Mouse (Mus musculus): Measurements from ENCODE around the gene Hivep3. TPM values are rescaled to one million over a fixed set of nuclear protein-coding genes. Genes with fewer than 3 reads are reported as not detected.

Hivep3 gene
- polyA plus RNA-seq, 1 experiment from 2014 or later, result 3.2 TPM

DNA sequence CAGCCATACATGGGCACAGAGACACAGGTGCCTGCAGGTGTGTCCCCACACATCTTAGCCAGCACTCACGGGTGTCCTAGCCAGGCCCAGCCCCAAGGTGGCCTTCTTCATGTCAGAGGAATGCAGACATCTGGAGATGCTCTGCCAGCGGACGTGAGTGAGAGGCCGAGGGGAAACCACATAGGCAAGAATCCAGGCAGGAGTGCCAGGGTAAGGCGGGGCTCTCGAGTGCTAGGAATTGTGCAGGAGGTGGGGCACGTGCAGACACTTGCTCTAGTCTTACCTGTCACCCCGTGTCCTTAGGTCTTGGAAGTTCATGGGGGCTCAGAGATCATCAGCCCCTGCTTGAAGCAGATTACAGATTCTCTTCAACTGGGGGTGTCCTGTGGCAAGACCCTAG, 412.3 kb downstream of the Hivep3 start:
- H3K9ac ChIP-seq, result no peak overlapping the region
- 47% methylated on average over 8 of the region's 8 CpGs for WGBS
- ATAC-seq (ENCODE audit: insufficient number of reproducible peaks, low FRiP score, low TSS enrichment, low read depth), result no peak

DNA sequence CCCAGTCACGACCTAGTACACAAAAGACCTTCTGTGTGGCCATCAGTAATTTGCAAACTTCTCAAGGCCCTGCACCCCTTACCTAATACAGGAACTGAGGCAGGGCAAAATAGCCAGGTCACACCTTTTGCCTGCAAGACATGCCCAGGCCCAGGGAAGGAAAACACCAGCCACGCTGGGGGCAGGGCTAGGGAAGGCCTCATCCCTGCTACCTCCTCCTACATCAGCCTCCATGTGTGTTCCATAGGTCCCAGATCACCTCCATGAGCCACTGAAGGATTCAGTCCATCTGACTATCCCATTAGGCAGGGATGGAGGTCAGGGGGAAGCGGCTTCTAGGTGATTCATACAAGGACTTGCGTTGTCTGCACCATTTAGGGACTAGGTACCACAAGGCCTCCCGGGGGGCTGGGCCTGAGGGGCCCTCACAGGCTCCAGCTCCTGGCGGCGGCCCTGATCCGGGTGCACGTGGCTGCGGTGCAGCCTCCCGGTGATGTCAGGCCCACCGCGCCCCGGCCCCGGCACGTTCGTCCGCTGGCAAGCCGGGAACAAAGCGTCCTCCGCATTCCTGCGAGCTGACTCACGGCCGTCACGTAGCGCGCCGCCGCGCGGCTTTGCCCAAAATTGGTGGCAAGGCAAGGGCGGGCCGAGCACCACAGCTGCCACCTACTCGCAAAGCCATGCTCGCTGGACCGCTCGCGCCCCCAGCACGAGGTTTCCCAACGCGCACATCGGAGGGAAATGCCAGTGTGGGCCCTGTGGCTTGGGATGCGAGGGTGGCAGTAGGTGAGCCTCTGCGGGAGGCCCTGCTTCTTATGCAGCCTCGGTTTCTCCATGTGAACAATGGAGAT, 414.9 kb downstream of the Hivep3 start:
- Histone ChIP-seq H3K4me3 (peak overlapping the region; percentile 23), H3K4me1 (peaks cover 14% of the 10 kb centered on the region), H3K4me2 (peak overlapping the region; percentile 53), H3K9me3 (no peaks in the 10 kb centered on the region), H3K27ac (peak overlapping the region; percentile 74), H3K27me3 (no peaks in the 10 kb centered on the region), H3K9ac (no peak overlapping the region), H3K36me3 (no peaks in the 10 kb centered on the region)
- peak; percentile 60; the same call in 1 of the 2 replicates for ATAC-seq (ENCODE audit: insufficient number of reproducible peaks, low FRiP score, low TSS enrichment, low read depth)
- WGBS, result 5% methylated on average over 45 of the region's 45 CpGs

More for the DNA sequence above, 412.3 kb downstream of the Hivep3 start:
- Histone ChIP-seq H3K4me3 (no peak overlapping the region), H3K9me3 (no peaks in the 10 kb centered on the region), H3K36me3 (no peaks in the 10 kb centered on the region), H3K27me3 (no peaks in the 10 kb centered on the region), H3K4me1 (peaks cover 14% of the 10 kb centered on the region), H3K27ac (no peak overlapping the region), H3K4me2 (no peak overlapping the region)

DNA sequence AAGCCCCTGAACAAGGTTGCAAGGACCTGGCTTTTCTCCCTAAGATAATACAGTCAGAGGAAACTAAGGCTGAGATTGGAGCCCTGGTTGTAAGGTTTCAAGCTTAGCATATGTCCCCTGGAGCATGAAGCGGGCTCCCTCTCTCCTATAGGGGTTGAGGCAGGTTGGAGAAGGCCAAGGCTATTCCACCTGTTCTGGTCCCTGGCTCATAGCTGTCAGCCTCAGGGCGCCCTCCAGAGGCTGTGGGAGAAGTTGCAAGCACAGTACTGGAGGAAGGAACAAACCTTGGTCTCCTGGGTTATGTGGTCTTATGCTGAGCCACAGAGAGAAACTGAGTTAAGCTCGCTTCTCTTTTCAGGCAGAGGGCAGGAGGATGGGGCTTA, 415.5 kb downstream of the Hivep3 start:
- H3K27me3 ChIP-seq, result no peaks in the 10 kb centered on the region
- H3K9ac ChIP-seq, result no peak overlapping the region
- 0 out of 2 replicates have a peak overlapping the region, but pooled peaks have one; percentile 23 for H3K4me3 ChIP-seq
- peak overlapping the region; percentile 53 for H3K4me2 ChIP-seq
- peak overlapping the region; percentile 74 for H3K27ac ChIP-seq
- WGBS, result 42% methylated on average over 3 of the region's 3 CpGs
- peaks cover 14% of the 10 kb centered on the region for H3K4me1 ChIP-seq
- no peak for ATAC-seq (ENCODE audit: insufficient number of reproducible peaks, low FRiP score, low TSS enrichment, low read depth)
- H3K9me3 ChIP-seq, result no peaks in the 10 kb centered on the region
- no peaks in the 10 kb centered on the region for H3K36me3 ChIP-seq

DNA sequence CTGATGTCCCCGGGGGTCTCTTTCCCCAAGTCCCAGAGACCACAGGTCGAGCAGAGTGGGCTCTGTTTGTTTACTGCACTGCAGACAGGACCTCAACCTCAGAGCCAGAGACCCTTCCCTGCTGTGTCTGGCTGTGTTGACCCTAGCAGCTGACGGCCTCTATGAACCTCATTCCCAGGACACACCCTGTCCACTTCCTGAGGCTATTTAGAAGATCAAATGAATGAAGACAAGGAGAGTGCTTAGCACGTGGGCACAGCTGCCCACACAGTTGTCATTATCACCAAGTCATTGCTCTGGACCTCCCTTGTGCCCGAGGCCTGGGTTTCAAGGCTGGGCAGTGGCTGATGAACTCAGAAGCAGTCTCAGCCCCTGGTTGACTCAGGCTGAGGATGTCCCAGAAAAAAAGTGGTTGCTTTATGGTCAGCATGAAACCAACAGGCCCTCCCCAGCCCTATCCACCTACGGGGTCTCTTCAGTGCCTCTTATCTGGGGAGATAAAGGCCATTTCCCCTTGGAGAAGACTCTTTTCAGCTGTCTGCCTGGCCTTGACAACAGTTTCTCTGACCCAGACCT, 416.8 kb downstream of the Hivep3 start:
- H3K36me3 ChIP-seq, result no peaks in the 10 kb centered on the region
- H3K4me3 ChIP-seq, result no peak overlapping the region
- no peaks in the 10 kb centered on the region for H3K27me3 ChIP-seq
- no peak overlapping the region for H3K27ac ChIP-seq
- H3K9me3 ChIP-seq, result no peaks in the 10 kb centered on the region
- H3K4me1 ChIP-seq, result peaks cover 14% of the 10 kb centered on the region
- ATAC-seq (ENCODE audit: insufficient number of reproducible peaks, low FRiP score, low TSS enrichment, low read depth), result no peak
- H3K9ac ChIP-seq, result no peak overlapping the region
- 54% methylated on average over 6 of the region's 6 CpGs for WGBS
- no peak overlapping the region for H3K4me2 ChIP-seq

DNA sequence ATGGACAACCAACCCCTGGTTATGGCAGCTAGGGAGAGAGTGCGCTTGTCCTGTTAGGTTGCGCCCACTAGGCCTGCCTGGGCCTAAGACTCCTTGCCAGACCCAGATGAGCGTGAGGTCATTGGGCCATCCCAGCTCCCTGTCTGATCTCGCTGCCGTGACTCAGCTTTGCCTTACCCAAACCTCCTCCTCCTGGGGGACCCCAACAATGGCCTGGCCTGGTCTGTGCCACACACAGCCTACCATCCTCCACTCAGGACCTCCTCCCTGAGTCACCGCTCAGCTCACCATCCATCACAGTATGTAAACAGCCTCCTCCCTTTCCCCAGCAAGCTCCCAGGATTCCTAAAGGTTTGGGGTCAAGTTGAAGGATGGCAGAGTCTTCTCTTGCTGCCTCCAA, 418.3 kb downstream of the Hivep3 start:
- Histone ChIP-seq H3K36me3 (no peaks in the 10 kb centered on the region), H3K9me3 (no peaks in the 10 kb centered on the region), H3K4me2 (no peak overlapping the region), H3K27me3 (no peaks in the 10 kb centered on the region), H3K9ac (no peak overlapping the region), H3K27ac (no peak overlapping the region), H3K4me1 (peaks cover 12% of the 10 kb centered on the region), H3K4me3 (no peak overlapping the region)
- WGBS, result 87% methylated on average over 6 of the region's 6 CpGs
- no peak for ATAC-seq (ENCODE audit: insufficient number of reproducible peaks, low FRiP score, low TSS enrichment, low read depth)

DNA sequence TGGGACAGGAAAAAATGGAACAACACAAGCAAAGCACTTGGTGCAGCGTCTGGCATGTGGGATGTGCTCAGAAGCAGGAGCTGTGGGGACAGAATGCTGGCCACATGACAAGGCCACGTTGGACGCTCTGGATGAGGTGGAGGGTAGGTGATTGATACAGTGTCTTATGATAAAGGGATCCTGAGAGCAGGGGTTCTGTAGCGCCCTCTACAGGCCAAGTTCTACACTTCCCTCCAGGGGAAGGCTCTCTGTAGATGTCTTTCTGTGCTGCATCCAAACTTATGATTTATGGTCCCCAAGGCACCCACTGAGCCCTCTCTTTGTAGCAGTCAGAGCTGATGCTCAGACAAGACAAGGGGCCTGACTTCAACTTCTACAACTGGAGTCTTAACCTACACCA, 419.1 kb downstream of the Hivep3 start:
- Histone ChIP-seq H3K4me2 (no peak overlapping the region), H3K9ac (no peak overlapping the region)
- 60% methylated on average over 4 of the region's 4 CpGs for WGBS

DNA sequence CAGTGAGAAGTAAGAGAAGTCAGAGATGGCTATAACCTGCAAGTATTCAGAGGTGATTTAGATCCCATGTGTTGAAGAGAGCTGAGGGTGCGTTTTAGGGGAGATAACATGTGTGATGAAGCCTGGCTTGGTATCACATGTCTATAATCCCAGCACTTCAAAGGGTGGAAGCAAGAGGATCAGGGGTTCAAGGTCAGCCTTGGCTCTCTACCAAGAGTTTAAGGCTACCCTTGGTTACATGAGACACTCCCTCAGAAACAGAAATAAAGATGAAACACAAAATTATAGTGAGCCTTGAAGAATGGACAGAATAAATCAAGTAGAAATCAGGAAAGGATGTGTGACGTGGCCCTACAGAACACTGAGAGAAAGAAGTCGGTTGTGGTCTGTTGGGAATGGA, 420.2 kb downstream of the Hivep3 start:
- no peak overlapping the region for H3K4me3 ChIP-seq
- H3K36me3 ChIP-seq, result no peaks in the 10 kb centered on the region
- no peaks in the 10 kb centered on the region for H3K27me3 ChIP-seq
- peaks cover 6% of the 10 kb centered on the region for H3K4me1 ChIP-seq
- no peaks in the 10 kb centered on the region for H3K9me3 ChIP-seq
- no peak overlapping the region for H3K27ac ChIP-seq
- 83% methylated on average over 3 of the region's 3 CpGs for WGBS
- no peak for ATAC-seq (ENCODE audit: insufficient number of reproducible peaks, low FRiP score, low TSS enrichment, low read depth)
- H3K4me2 ChIP-seq, result no peak overlapping the region
- H3K9ac ChIP-seq, result no peak overlapping the region

More for the DNA sequence above, 419.1 kb downstream of the Hivep3 start:
- Histone ChIP-seq H3K27ac (no peak overlapping the region), H3K9me3 (no peaks in the 10 kb centered on the region), H3K4me1 (peaks cover 12% of the 10 kb centered on the region), H3K4me3 (no peak overlapping the region), H3K27me3 (no peaks in the 10 kb centered on the region), H3K36me3 (no peaks in the 10 kb centered on the region)
- ATAC-seq (ENCODE audit: insufficient number of reproducible peaks, low FRiP score, low TSS enrichment, low read depth), result no peak

DNA sequence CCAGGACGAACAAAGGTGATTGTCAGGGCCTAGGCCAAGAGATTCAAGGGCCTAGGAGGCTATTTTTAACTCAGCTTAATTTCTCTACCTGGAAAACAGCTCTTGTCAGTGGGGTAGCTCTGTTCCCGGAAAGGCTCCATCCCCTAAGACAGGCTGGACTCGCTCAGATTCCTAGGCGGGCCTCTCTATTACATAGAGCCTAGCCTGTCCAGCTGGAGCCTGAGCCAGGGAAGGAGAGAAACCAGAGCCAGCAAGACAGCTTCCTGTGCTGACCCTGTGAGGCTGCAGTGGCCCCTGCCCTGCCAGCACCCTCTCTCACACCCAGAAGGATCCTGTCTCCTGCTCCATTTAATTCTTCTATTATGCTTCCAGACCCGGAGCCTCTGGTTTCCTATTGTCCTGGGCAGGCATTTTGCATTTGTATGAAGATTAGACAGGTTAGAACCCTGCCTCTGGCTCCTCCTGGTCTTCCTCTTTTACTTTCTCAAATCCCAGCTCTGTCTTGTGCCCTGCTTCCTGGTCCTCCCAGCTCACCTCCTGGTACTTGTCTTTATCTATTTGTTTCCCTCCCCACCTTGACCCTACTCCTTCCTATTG, 425.2 kb downstream of the Hivep3 start:
- ATAC-seq (ENCODE audit: insufficient number of reproducible peaks, low FRiP score, low TSS enrichment, low read depth), result no peak
- 53% methylated on average over 5 of the region's 5 CpGs for WGBS
- H3K27me3 ChIP-seq, result no peaks in the 10 kb centered on the region
- H3K4me2 ChIP-seq, result no peak overlapping the region
- peaks cover 33% of the 10 kb centered on the region for H3K4me1 ChIP-seq
- H3K9me3 ChIP-seq, result no peaks in the 10 kb centered on the region
- H3K4me3 ChIP-seq, result no peak overlapping the region
- no peak overlapping the region for H3K9ac ChIP-seq
- H3K27ac ChIP-seq, result no peak overlapping the region
- no peaks in the 10 kb centered on the region for H3K36me3 ChIP-seq

DNA sequence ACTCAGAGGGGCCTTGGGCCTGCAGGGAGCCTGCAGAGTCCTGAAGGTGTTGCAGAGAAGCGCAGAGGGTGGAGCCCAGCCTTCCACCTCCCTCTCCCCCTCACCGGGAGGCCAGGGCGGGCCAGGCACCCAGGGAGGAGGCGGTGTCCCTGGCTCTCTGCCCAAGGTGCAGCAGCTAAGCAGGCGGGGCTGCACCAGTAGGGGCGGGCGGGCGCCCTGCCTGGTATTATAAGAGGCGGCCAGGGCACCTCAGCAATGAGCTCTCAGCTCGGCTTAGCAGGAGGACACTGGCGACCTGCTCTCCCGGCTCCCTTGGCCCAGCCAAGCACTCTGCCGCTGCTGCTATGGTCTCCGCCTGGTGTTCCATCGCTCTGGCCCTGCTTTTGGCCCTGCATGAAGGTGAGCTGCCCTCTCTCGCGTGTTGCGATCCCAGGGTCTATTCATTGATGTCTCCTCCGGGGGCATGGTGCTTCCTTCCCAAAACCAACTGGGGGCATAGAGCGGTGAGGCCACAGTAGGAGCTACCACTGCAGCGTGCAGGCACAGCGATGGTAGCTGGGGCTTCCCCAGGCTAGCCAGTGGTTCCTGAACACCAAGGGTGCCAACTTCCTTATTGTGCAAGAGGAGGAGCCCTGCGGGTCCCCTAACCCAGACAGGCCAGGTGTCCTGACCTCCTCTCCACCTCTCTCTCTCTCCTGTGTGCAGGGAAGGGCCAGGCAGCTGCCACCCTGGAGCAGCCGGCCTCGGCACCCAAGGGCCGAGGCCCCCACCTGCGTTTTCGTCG, 427.8 kb downstream of the Hivep3 start, which contains the start of gene Edn2:
TSS of gene Edn2 (plus strand) at position 41 of the 784 bp plus-strand sequence.
- Histone ChIP-seq H3K27ac (peak within 1 kb of the TSS; percentile 57), H3K9ac (no peak within 1 kb of the TSS), H3K27me3 (no peaks in the 10 kb centered on the region), H3K4me1 (peaks cover 42% of the 10 kb centered on the region), H3K4me2 (peak within 1 kb of the TSS; percentile 42), H3K36me3 (no peaks in the 10 kb centered on the region), H3K4me3 (peak within 1 kb of the TSS; percentile 27), H3K9me3 (no peaks in the 10 kb centered on the region)
- 32% methylated on average over 29 of the region's 29 CpGs for WGBS
- ATAC-seq (ENCODE audit: insufficient number of reproducible peaks, low FRiP score, low TSS enrichment, low read depth), result peak; percentile 46; the same call in 1 of the 2 replicates

DNA sequence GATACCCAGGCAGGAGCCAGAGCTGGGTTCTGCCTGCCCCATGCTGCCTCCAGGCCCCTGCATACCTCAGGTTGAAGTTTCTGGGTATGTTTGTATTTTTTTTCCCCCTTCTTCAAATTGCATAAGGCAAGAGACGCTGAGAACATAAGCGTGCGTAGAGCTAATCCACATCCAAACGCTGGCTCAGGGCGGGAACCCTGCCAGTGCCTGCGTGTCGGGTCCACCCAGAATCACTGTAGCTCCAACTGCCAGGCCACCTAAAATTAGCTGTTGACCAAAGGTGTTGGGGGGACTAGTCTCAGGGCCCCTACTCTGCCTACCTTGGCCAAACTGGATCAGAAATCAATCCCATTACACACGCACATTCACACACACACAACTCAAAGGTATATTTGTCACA, 429.0 kb downstream of the Hivep3 start:
- no peaks in the 10 kb centered on the region for H3K27me3 ChIP-seq
- 0 out of 2 replicates have a peak overlapping the region, but pooled peaks have one; percentile 42 for H3K4me2 ChIP-seq
- no peak overlapping the region for H3K4me3 ChIP-seq

DNA sequence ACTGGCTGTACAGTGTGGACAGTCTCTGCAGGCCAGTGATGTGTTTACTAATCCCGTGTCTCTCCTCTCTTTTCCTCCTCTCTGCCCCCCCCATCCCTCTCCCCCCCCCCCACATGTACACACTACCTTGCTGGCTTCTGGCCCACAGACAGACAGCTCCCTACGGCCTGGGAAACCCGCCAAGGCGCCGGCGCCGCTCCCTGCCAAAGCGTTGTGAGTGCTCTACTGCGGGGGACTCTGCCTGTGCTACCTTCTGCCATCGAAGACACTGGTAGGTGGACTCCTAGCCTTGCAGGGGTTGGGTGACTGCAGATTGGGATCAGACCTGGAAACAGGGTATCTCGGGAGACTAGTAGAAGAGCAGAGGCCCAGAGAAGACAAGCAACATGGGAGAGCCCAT, 429.7 kb downstream of the Hivep3 start:
- H3K9ac ChIP-seq, result no peak overlapping the region
- WGBS, result 35% methylated on average over 11 of the region's 11 CpGs
- H3K27ac ChIP-seq, result 0 out of 2 replicates have a peak overlapping the region, but pooled peaks have one; percentile 27
- peaks cover 42% of the 10 kb centered on the region for H3K4me1 ChIP-seq
- H3K4me2 ChIP-seq, result peak overlapping the region; percentile 7; the same call in 1 of the 2 replicates
- no peaks in the 10 kb centered on the region for H3K27me3 ChIP-seq
- H3K36me3 ChIP-seq, result no peaks in the 10 kb centered on the region
- H3K4me3 ChIP-seq, result no peak overlapping the region
- H3K9me3 ChIP-seq, result no peaks in the 10 kb centered on the region
- no peak for ATAC-seq (ENCODE audit: insufficient number of reproducible peaks, low FRiP score, low TSS enrichment, low read depth)

More for the DNA sequence above, 429.0 kb downstream of the Hivep3 start:
- WGBS, result 47% methylated on average over 8 of the region's 8 CpGs
- peaks cover 42% of the 10 kb centered on the region for H3K4me1 ChIP-seq
- H3K9ac ChIP-seq, result no peak overlapping the region
- peak overlapping the region; percentile 27; the same call in 1 of the 2 replicates for H3K27ac ChIP-seq
- no peak for ATAC-seq (ENCODE audit: insufficient number of reproducible peaks, low FRiP score, low TSS enrichment, low read depth)
- H3K9me3 ChIP-seq, result no peaks in the 10 kb centered on the region
- H3K36me3 ChIP-seq, result no peaks in the 10 kb centered on the region
